Mouse (Mus musculus): Measurements from ENCODE around the gene Iglon5.

Gene Iglon5

GRCm38 (mm10) chr7:43489631-43490125 is at the start of gene Iglon5:
Gene Iglon5, minus strand, starts transcription at chr7:43490075.
- 3% methylated on average over 21 of the region's 41 CpGs for WGBS

- 65% methylated on average over 4 of the region's 4 CpGs for WGBS
These were observed 48.6 kb upstream of the Iglon5 start for GRCm38 (mm10) chr7:43538524-43538923.

- WGBS, result 86% methylated on average over 9 of the region's 9 CpGs
These were observed 43.1 kb upstream of the Iglon5 start for GRCm38 (mm10) chr7:43532936-43533505.

GRCm38 (mm10) chr7:43530216-43530785 is 40.4 kb upstream of the Iglon5 start:
- 70% methylated on average over 8 of the region's 8 CpGs for WGBS

- 45% methylated on average over 3 of the region's 3 CpGs for WGBS
These were observed 35.4 kb upstream of the Iglon5 start for GRCm38 (mm10) chr7:43525313-43525712.

GRCm38 (mm10) chr7:43522776-43523175 is 32.9 kb upstream of the Iglon5 start:
- WGBS, result 88% methylated on average over 2 of the region's 2 CpGs

GRCm38 (mm10) chr7:43518341-43518740 is 28.5 kb upstream of the Iglon5 start:
- WGBS, result 80% methylated on average over 15 of the region's 15 CpGs

- WGBS, result 85% methylated on average over 5 of the region's 5 CpGs
These were observed 25.2 kb upstream of the Iglon5 start for GRCm38 (mm10) chr7:43515076-43515475.

- WGBS, result 89% methylated on average over 4 of the region's 4 CpGs
These were observed 22.6 kb upstream of the Iglon5 start for GRCm38 (mm10) chr7:43512519-43512918.

GRCm38 (mm10) chr7:43511707-43512478 is 22.0 kb upstream of the Iglon5 start:
- 69% methylated on average over 4 of the region's 4 CpGs for WGBS

- 11% methylated on average over 21 of the region's 21 CpGs for WGBS
These were observed 5.6 kb upstream of the Iglon5 start for GRCm38 (mm10) chr7:43495343-43496021.

GRCm38 (mm10) chr7:43490861-43491260 is 986 bp upstream of the Iglon5 start:
- 70% methylated on average over 9 of the region's 9 CpGs for WGBS

GRCm38 (mm10) chr7:43490182-43490584 is 308 bp upstream of the Iglon5 start:
- under 1% methylated on average over 8 of the region's 13 CpGs for WGBS

GRCm38 (mm10) chr7:43488646-43489045 is 1.2 kb downstream of the Iglon5 start:
- WGBS, result 25% methylated on average over 5 of the region's 5 CpGs

GRCm38 (mm10) chr7:43483236-43483635 is 6.6 kb downstream of the Iglon5 start:
- WGBS, result 49% methylated on average over 10 of the region's 10 CpGs

- WGBS, result 35% methylated on average over 8 of the region's 8 CpGs
These were observed 7.7 kb downstream of the Iglon5 start for GRCm38 (mm10) chr7:43482090-43482716.

- WGBS, result 31% methylated on average over 3 of the region's 3 CpGs
These were observed 8.7 kb downstream of the Iglon5 start for GRCm38 (mm10) chr7:43481191-43481590.

- 54% methylated on average over 13 of the region's 13 CpGs for WGBS
These were observed 13.5 kb downstream of the Iglon5 start for GRCm38 (mm10) chr7:43476376-43476775.

GRCm38 (mm10) chr7:43475706-43476105 is 14.2 kb downstream of the Iglon5 start:
- 40% methylated on average over 23 of the region's 23 CpGs for WGBS

GRCm38 (mm10) chr7:43470373-43470772 is 19.5 kb downstream of the Iglon5 start:
- 55% methylated on average over 8 of the region's 8 CpGs for WGBS

GRCm38 (mm10) chr7:43466099-43466694 is 23.7 kb downstream of the Iglon5 start:
- 2% methylated on average over 33 of the region's 33 CpGs for WGBS

All from cerebral cortex, adult 2 months (tissue).